Mouse (Mus musculus): Measurements from ENCODE around the gene Ovol2. TPM values are rescaled to one million over a fixed set of nuclear protein-coding genes. Genes with fewer than 3 reads are reported as not detected.

Ovol2 gene
- polyA plus RNA-seq, 1 experiment from 2014 or later = 0.14 TPM

DNA sequence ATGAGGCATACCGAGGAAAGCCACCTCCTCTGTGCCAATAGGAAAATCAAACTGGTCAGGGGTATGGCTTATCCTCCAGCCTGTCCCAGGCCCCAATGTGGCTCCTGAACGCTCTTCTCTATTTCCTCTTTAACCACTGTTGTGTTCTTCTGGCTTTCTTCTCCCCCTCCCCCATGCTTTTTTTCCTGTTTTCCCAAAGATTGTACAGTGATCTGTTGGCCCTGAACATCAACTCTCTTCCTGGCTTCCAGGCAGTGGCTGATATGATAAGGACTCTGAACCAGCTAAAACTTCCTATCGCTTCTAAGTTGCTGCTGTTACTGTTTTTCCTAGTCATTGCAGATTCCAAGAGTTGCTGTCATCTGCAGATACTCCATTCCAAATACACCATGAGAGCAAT, 55.1 kb downstream of the Ovol2 start:
- peak; percentile 29; the same call in 1 of the 2 replicates for ATAC-seq (replicated peaks; ENCODE audit: extremely low read depth, insufficient read depth, low FRiP score)
- Histone ChIP-seq H3K27me3 (ENCODE audit: control insufficient read depth, insufficient read depth, low read length) (no peaks in the 10 kb centered on the region), H3K9ac (ENCODE audit: low read length) (no peak overlapping the region), H3K4me3 (ENCODE audit: low read length) (no peak overlapping the region), H3K4me2 (ENCODE audit: low read depth, low read length) (no peak overlapping the region), H3K27ac (ENCODE audit: low read length) (peak overlapping the region; percentile 58), H3K4me1 (ENCODE audit: control insufficient read depth, insufficient read depth, low read length) (peaks cover 20% of the 10 kb centered on the region), H3K36me3 (ENCODE audit: control insufficient read depth, insufficient read depth) (peaks cover 11% of the 10 kb centered on the region), H3K9me3 (replicated peaks; ENCODE audit: control insufficient read depth, low read length) (no peaks in the 10 kb centered on the region)
- WGBS = 66% methylated on average over 3 of the region's 3 CpGs

DNA sequence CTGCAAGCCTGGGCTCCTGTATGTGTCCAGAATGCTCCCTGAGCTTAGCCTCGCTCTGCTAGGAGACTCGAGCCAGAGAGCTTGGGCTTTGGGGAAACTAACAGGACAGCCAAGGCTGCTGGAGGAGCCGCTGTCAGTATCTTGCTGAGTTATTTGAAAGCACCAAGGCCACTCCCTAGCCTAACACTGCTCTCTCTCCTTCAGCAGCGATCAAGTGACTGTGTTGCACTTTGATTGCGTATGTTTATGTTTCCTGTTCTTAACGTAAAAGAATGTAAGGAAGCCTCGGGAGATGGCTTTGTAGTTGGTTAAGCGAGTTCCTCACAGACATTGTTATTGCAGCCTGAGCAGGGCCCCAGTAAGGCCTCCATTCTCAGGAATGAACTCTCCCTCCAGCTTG, 57.2 kb downstream of the Ovol2 start:
- Histone ChIP-seq H3K9me3 (replicated peaks; ENCODE audit: control insufficient read depth, low read length) (no peaks in the 10 kb centered on the region), H3K27me3 (ENCODE audit: control insufficient read depth, insufficient read depth, low read length) (no peaks in the 10 kb centered on the region), H3K4me3 (ENCODE audit: low read length) (no peak overlapping the region), H3K36me3 (ENCODE audit: control insufficient read depth, insufficient read depth) (peaks cover 9% of the 10 kb centered on the region), H3K4me2 (ENCODE audit: low read depth, low read length) (no peak overlapping the region), H3K9ac (ENCODE audit: low read length) (peak overlapping the region; percentile 41; the same call in 1 of the 2 replicates), H3K27ac (ENCODE audit: low read length) (peak overlapping the region; percentile 70), H3K4me1 (ENCODE audit: control insufficient read depth, insufficient read depth, low read length) (peaks cover 19% of the 10 kb centered on the region)
- 38% methylated on average over 8 of the region's 8 CpGs for WGBS
- ATAC-seq (replicated peaks; ENCODE audit: extremely low read depth, insufficient read depth, low FRiP score) = no peak

DNA sequence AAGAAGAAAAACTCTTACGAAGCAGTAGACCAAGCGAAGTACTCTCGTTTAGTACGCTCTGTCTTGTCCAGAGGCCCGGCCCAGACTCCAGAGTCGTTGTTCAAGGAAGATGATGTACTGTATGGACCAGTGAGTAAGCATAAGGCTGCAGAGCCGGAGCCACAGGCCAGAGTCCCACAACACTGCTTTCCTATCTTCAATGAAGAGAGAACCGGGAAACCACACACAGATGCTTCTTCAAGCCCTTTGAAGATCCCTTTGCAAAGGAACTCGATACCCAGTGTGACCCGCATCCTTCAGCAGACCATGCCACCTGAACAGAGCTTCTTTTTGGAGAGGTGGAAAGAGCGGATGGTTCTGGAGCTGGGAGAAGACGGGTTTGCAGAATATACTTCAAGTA, 59.9 kb downstream of the Ovol2 start:
- Histone ChIP-seq H3K27ac (ENCODE audit: low read length) (no peak overlapping the region), H3K4me1 (ENCODE audit: control insufficient read depth, insufficient read depth, low read length) (peaks cover 35% of the 10 kb centered on the region), H3K9ac (ENCODE audit: low read length) (no peak overlapping the region), H3K4me2 (ENCODE audit: low read depth, low read length) (no peak overlapping the region), H3K4me3 (ENCODE audit: low read length) (no peak overlapping the region), H3K9me3 (replicated peaks; ENCODE audit: control insufficient read depth, low read length) (no peaks in the 10 kb centered on the region), H3K36me3 (ENCODE audit: control insufficient read depth, insufficient read depth) (0 out of 2 replicates have a peak, but pooled peaks cover 2% of the 10 kb centered on the region), H3K27me3 (ENCODE audit: control insufficient read depth, insufficient read depth, low read length) (no peaks in the 10 kb centered on the region)
- ATAC-seq (replicated peaks; ENCODE audit: extremely low read depth, insufficient read depth, low FRiP score) = no peak
- WGBS = 88% methylated on average over 12 of the region's 12 CpGs

- peaks cover 40% of the 10 kb centered on the region for H3K4me1 ChIP-seq (ENCODE audit: control insufficient read depth, insufficient read depth, low read length)
- no peaks in the 10 kb centered on the region for H3K9me3 ChIP-seq (replicated peaks; ENCODE audit: control insufficient read depth, low read length)
- H3K27me3 ChIP-seq (ENCODE audit: control insufficient read depth, insufficient read depth, low read length) = no peaks in the 10 kb centered on the region
- peak; percentile 94 for ATAC-seq (replicated peaks; ENCODE audit: extremely low read depth, insufficient read depth, low FRiP score)
- WGBS = under 1% methylated on average over 93 of the region's 93 CpGs
- peak within 1 kb of the TSS; percentile 65 for H3K4me3 ChIP-seq (ENCODE audit: low read length)
- H3K9ac ChIP-seq (ENCODE audit: low read length) = peak within 1 kb of the TSS; percentile 83
- H3K36me3 ChIP-seq (ENCODE audit: control insufficient read depth, insufficient read depth) = no peaks in the 10 kb centered on the region
- H3K27ac ChIP-seq (ENCODE audit: low read length) = peak within 1 kb of the TSS; percentile 95
- H3K4me2 ChIP-seq (ENCODE audit: low read depth, low read length) = peak within 1 kb of the TSS; percentile 79
Observed at GRCm38 (mm10) chr2:144270507-144271420, 61.2 kb downstream of the Ovol2 start, which contains the start of the genes Mgme1 and Snx5. Mgme1 (plus strand) TSS chr2:144270663. Snx5 (minus strand) TSS chr2:144270906.

GRCm38 (mm10) chr2:144269679-144270475, 62.1 kb downstream of the Ovol2 start:
- under 1% methylated on average over 33 of the region's 33 CpGs for WGBS
- ATAC-seq (replicated peaks; ENCODE audit: extremely low read depth, insufficient read depth, low FRiP score) = no peak; the same call in 1 of the 2 replicates
- no peaks in the 10 kb centered on the region for H3K27me3 ChIP-seq (ENCODE audit: control insufficient read depth, insufficient read depth, low read length)

DNA sequence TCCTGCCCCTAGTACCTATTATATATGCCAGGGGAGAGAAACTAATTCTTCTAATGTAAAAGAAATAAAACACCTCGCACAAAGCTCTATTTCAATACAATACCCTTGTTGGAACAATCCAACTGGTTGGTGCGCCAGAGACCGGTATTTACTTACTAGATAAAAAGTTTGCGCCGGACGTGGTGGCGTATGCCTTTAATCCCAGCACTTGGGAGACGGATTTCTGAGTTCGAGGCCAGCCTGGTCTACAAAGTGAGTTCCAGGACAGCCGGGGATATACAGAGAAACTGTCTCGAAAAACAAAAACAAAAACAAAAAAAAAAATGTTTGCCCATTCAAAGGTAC, 62.7 kb downstream of the Ovol2 start:
- Histone ChIP-seq H3K4me2 (ENCODE audit: low read depth, low read length) (peak overlapping the region; percentile 79), H3K4me1 (ENCODE audit: control insufficient read depth, insufficient read depth, low read length) (peaks cover 37% of the 10 kb centered on the region), H3K9me3 (replicated peaks; ENCODE audit: control insufficient read depth, low read length) (no peaks in the 10 kb centered on the region), H3K27ac (ENCODE audit: low read length) (peak overlapping the region; percentile 37; the same call in 1 of the 2 replicates), H3K4me3 (ENCODE audit: low read length) (peak overlapping the region; percentile 65), H3K9ac (ENCODE audit: low read length) (peak overlapping the region; percentile 83), H3K36me3 (ENCODE audit: control insufficient read depth, insufficient read depth) (no peaks in the 10 kb centered on the region), H3K27me3 (ENCODE audit: control insufficient read depth, insufficient read depth, low read length) (no peaks in the 10 kb centered on the region)
- no peak for ATAC-seq (replicated peaks; ENCODE audit: extremely low read depth, insufficient read depth, low FRiP score)
- under 1% methylated on average over 11 of the region's 11 CpGs for WGBS

More at GRCm38 (mm10) chr2:144269679-144270475, 62.1 kb downstream of the Ovol2 start:
- H3K27ac ChIP-seq (ENCODE audit: low read length) = peak overlapping the region; percentile 95
- no peaks in the 10 kb centered on the region for H3K36me3 ChIP-seq (ENCODE audit: control insufficient read depth, insufficient read depth)
- peak overlapping the region; percentile 83 for H3K9ac ChIP-seq (ENCODE audit: low read length)
- H3K4me1 ChIP-seq (ENCODE audit: control insufficient read depth, insufficient read depth, low read length) = peaks cover 41% of the 10 kb centered on the region
- peak overlapping the region; percentile 79 for H3K4me2 ChIP-seq (ENCODE audit: low read depth, low read length)
- no peaks in the 10 kb centered on the region for H3K9me3 ChIP-seq (replicated peaks; ENCODE audit: control insufficient read depth, low read length)
- H3K4me3 ChIP-seq (ENCODE audit: low read length) = peak overlapping the region; percentile 65

- peak overlapping the region; percentile 65 for H3K4me3 ChIP-seq (ENCODE audit: low read length)
- peak overlapping the region; percentile 43 for H3K27ac ChIP-seq (ENCODE audit: low read length)
- H3K9ac ChIP-seq (ENCODE audit: low read length) = peak overlapping the region; percentile 83
- no peaks in the 10 kb centered on the region for H3K27me3 ChIP-seq (ENCODE audit: control insufficient read depth, insufficient read depth, low read length)
- 13% methylated on average over 6 of the region's 6 CpGs for WGBS
- peak overlapping the region; percentile 79 for H3K4me2 ChIP-seq (ENCODE audit: low read depth, low read length)
- no peaks in the 10 kb centered on the region for H3K36me3 ChIP-seq (ENCODE audit: control insufficient read depth, insufficient read depth)
- H3K4me1 ChIP-seq (ENCODE audit: control insufficient read depth, insufficient read depth, low read length) = peaks cover 33% of the 10 kb centered on the region
- no peaks in the 10 kb centered on the region for H3K9me3 ChIP-seq (replicated peaks; ENCODE audit: control insufficient read depth, low read length)
- no peak for ATAC-seq (replicated peaks; ENCODE audit: extremely low read depth, insufficient read depth, low FRiP score)
Observed at GRCm38 (mm10) chr2:144268446-144269305, 63.3 kb downstream of the Ovol2 start.

- no peaks in the 10 kb centered on the region for H3K9me3 ChIP-seq (replicated peaks; ENCODE audit: control insufficient read depth, low read length)
- 14% methylated on average over 1 of the region's 1 CpGs for WGBS
- peak overlapping the region; percentile 83; the same call in 1 of the 2 replicates for H3K9ac ChIP-seq (ENCODE audit: low read length)
- H3K27me3 ChIP-seq (ENCODE audit: control insufficient read depth, insufficient read depth, low read length) = no peaks in the 10 kb centered on the region
- peaks cover 34% of the 10 kb centered on the region for H3K4me1 ChIP-seq (ENCODE audit: control insufficient read depth, insufficient read depth, low read length)
- no peak for ATAC-seq (replicated peaks; ENCODE audit: extremely low read depth, insufficient read depth, low FRiP score)
- H3K36me3 ChIP-seq (ENCODE audit: control insufficient read depth, insufficient read depth) = 0 out of 2 replicates have a peak, but pooled peaks cover 3% of the 10 kb centered on the region
- no peak overlapping the region for H3K4me3 ChIP-seq (ENCODE audit: low read length)
- H3K27ac ChIP-seq (ENCODE audit: low read length) = no peak overlapping the region
- H3K4me2 ChIP-seq (ENCODE audit: low read depth, low read length) = peak overlapping the region; percentile 79
Observed at GRCm38 (mm10) chr2:144267731-144268015, 64.3 kb downstream of the Ovol2 start.
